Mouse (Mus musculus) midbrain, embryonic 12.5 days (tissue): ENCODE measurements around the gene Lpar3. TPM values are rescaled to one million over a fixed set of nuclear protein-coding genes. Genes with fewer than 3 reads are reported as not detected.

Experiments used
- ATAC-seq: fragments of 200-750 bp; cut with Nextera tagmentation; 2 replicates; pipeline ENCODE4 v1.8.0; 2017; ENCODE audit warnings: low read depth, moderate TSS enrichment, moderate library complexity; ENCODE audit not compliant: low FRiP score
- H3K27ac ChIP-seq: fragments of 300-500 bp; sonication (generic); replicated peaks from 2 replicates; pipeline ENCODE4 v1.5.1; 2016; ENCODE audit warnings: mild to moderate bottlenecking
- H3K27me3 ChIP-seq: fragments of 300-500 bp; sonication (generic); 2 replicates; pipeline ENCODE4 v1.6.1; 2016; ENCODE audit warnings: mild to moderate bottlenecking
- H3K36me3 ChIP-seq: fragments of 300-500 bp; sonication (generic); 2 replicates; pipeline ENCODE4 v1.6.1; 2016
- H3K4me1 ChIP-seq: fragments of 300-500 bp; sonication (generic); 2 replicates; pipeline ENCODE4 v1.6.1; 2016
- H3K4me2 ChIP-seq: fragments of 300-500 bp; sonication (generic); replicated peaks from 2 replicates; pipeline ENCODE4 v1.6.1; 2016; ENCODE audit warnings: mild to moderate bottlenecking, moderate library complexity
- H3K4me3 ChIP-seq: fragments of 300-500 bp; sonication (generic); 2 replicates; pipeline ENCODE4 v1.5.1; 2016; ENCODE audit warnings: mild to moderate bottlenecking
- H3K9ac ChIP-seq: fragments of 300-500 bp; sonication (generic); replicated peaks from 2 replicates; pipeline ENCODE4 v1.6.1; 2016; ENCODE audit warnings: mild to moderate bottlenecking, moderate library complexity
- H3K9me3 ChIP-seq: fragments of 300-500 bp; sonication (generic); 2 replicates; pipeline ENCODE4 v1.6.1; 2016; ENCODE audit warnings: mild to moderate bottlenecking
- WGBS: fragments of 180-500 bp; shearing (Covaris S2); methylation state at CpG from one replicate; pipeline ENCODE4 v1.1.7; 2016; 5-methylcytosine and 5-hydroxymethylcytosine counted together
- polyA plus RNA-seq: library from polyadenylated mRNA; unstranded; fragments of >200 nt; fragmentation: Nextera tagmentation; extraction: Ambion mirVana; gene quantifications from 2 replicates; pipeline ENCODE4 v1.2.1, GENCODE M21; 2016

Lpar3 gene
- polyA plus RNA-seq, 1 experiment from 2014 or later = 0.52 TPM

DNA sequence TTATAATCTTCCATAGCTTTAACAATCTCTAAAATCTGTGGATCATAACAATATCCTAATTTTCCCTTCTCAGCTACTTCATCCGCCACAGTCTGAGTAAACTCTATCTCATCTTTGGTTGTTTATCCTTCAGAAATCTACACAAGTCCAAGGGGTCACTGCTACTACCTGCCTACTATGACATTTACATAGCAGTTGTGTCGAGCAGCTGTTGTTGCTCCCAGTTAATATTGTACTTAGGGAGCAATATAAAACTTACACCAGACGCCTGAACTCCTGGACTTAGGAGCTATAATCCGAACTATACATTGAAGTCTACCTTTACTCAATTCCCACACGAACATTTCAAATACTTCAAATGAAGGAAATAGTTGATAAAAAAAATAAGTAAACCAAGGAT lies 71.8 kb downstream of the Lpar3 start:
- 88% methylated on average over 5 of the region's 5 CpGs for WGBS
- H3K9ac ChIP-seq = no peak overlapping the region
- no peak overlapping the region for H3K4me2 ChIP-seq
- no peak overlapping the region for H3K4me3 ChIP-seq
- H3K9me3 ChIP-seq = no peaks in the 10 kb centered on the region
- H3K36me3 ChIP-seq = no peaks in the 10 kb centered on the region
- no peak for ATAC-seq
- no peaks in the 10 kb centered on the region for H3K4me1 ChIP-seq
- H3K27me3 ChIP-seq = no peaks in the 10 kb centered on the region
- H3K27ac ChIP-seq = no peak overlapping the region

DNA sequence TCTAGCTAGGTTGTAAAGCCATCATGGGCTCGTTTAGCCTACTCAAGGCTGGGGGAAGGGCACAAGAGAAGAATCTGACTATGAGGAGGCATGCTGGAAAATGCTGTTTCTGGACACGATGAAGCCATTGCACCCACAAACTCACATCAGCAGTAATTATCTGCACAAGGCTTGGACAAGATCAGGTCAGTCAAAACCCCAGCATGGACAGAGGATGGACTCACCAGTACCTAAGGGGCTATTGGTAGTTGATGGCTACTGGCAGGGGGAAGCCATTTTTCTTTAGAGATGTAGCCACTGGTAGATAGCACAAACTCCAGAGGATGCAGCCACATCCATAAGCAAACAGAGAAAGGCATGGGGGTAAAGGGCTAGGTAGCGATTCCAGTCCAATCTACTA lies 81.7 kb downstream of the Lpar3 start:
- Histone ChIP-seq H3K9me3 (no peaks in the 10 kb centered on the region), H3K36me3 (no peaks in the 10 kb centered on the region), H3K27me3 (no peaks in the 10 kb centered on the region), H3K9ac (no peak overlapping the region), H3K4me3 (no peak overlapping the region), H3K4me2 (no peak overlapping the region), H3K4me1 (no peaks in the 10 kb centered on the region), H3K27ac (no peak overlapping the region)
- 85% methylated on average over 3 of the region's 3 CpGs for WGBS
- ATAC-seq = no peak

DNA sequence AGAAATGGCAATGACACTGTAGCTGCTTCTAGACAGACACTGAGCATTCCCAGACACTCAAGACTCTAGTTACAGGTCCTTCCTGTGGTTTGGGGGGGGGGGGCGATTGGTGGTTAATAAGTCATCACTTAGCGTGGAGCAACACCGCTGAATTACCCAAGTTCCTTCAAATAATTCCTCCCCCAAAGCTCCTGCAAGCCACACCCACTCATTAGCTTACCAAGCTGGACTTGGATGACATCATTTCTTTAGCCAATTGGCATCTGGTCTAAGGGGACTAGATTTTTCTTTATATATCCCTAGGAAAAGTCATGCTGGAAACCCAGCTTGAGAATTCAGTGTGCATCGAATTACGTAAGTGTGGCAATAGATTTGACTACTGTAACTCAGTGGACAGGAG lies 82.4 kb downstream of the Lpar3 start:
- H3K27ac ChIP-seq = no peak overlapping the region
- WGBS = 90% methylated on average over 5 of the region's 5 CpGs
- H3K9me3 ChIP-seq = no peaks in the 10 kb centered on the region
- H3K9ac ChIP-seq = no peak overlapping the region
- H3K36me3 ChIP-seq = no peaks in the 10 kb centered on the region
- no peaks in the 10 kb centered on the region for H3K27me3 ChIP-seq
- ATAC-seq = no peak
- no peak overlapping the region for H3K4me2 ChIP-seq
- H3K4me1 ChIP-seq = no peaks in the 10 kb centered on the region
- no peak overlapping the region for H3K4me3 ChIP-seq

DNA sequence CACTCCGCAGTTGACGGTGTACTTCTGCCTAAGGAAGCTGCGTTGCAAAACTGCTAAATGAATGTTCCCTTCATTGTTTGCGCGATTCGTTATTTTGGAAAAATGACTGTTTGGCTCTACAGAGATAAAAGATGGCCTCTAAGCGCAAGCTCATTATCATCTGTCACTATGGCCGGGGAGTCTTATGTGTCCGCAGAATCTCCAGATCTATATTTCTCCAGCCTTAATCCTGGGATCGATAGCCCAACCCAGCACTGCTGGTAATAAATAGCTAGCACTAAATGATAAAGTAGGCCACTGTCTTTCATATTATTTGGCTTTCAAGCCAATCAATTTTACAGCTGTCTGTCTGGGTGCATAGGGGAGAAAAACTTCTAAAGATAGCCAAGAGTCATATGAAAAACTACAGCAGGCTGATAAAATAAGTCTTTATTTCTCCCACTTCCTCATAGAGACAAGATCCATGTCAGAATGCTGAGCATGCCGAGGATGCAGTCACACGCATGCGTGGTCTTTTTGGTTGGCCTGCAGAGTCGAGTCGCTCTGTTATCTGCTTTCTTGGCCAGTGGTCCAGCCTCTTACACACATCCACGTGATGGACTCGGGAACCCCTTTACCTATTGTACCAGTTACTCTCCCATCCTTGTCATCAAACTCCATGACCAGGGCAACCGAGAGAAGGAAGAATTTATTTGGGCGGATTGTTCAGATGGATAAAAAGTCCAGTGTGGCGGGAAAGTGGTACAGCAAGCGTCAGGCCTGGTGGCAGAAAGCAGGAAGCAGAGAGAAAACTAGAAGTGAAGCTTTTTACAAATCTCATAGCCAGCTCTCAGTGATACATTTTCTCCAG lies 84.0 kb downstream of the Lpar3 start:
- H3K4me3 ChIP-seq = no peak overlapping the region
- H3K4me1 ChIP-seq = no peaks in the 10 kb centered on the region
- no peaks in the 10 kb centered on the region for H3K9me3 ChIP-seq
- H3K36me3 ChIP-seq = no peaks in the 10 kb centered on the region
- no peak overlapping the region for H3K9ac ChIP-seq
- no peak overlapping the region for H3K4me2 ChIP-seq
- WGBS = 84% methylated on average over 21 of the region's 21 CpGs
- ATAC-seq = no peak
- H3K27ac ChIP-seq = no peak overlapping the region; the same call in 1 of the 2 replicates
- H3K27me3 ChIP-seq = no peaks in the 10 kb centered on the region

DNA sequence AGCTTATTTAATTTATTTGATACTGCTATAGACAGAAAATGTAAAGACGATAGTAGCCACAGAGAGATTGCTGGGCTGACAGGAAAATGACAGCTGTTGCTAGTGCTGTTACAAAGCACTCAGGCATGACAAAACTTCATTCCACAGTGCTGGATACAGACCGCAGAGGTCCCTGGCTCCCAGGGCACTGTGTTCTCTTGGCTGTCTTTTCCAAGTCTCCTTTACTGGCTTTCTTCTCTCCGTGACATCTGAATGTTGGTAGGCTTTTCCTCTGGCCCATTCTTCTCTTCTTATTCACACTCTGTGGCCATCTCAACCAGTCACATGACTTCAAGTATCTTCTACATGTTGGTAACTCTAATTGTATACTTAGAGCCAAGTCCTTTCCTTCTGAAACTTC lies 86.6 kb downstream of the Lpar3 start:
- no peak overlapping the region for H3K4me2 ChIP-seq
- 69% methylated on average over 3 of the region's 3 CpGs for WGBS
- H3K4me3 ChIP-seq = no peak overlapping the region
- peaks cover 10% of the 10 kb centered on the region; the same call in 1 of the 2 replicates for H3K4me1 ChIP-seq
- H3K36me3 ChIP-seq = no peaks in the 10 kb centered on the region
- ATAC-seq = no peak
- H3K27me3 ChIP-seq = no peaks in the 10 kb centered on the region
- no peaks in the 10 kb centered on the region for H3K9me3 ChIP-seq
- no peak overlapping the region for H3K27ac ChIP-seq
- no peak overlapping the region for H3K9ac ChIP-seq

DNA sequence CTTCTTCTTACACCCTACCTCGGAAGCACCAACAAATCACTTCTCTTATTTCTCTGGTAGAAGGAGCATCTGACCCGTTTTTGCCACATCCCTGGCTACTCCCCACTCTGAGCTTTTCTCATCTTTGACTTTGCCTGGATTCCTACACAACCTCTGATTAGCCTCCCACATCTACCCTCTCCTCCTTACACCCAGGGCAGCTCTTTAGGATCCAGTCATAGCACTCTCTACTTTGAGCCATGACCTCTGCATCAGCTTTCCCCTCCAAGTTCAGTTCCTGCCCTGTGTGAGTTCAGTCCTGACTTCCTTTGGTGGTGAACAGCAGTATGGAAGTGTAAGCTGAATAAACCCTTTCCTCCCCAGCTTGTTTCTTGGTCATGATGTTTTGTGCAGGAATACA lies 87.1 kb downstream of the Lpar3 start:
- Histone ChIP-seq H3K4me3 (no peak overlapping the region), H3K4me2 (no peak overlapping the region), H3K9ac (no peak overlapping the region), H3K36me3 (no peaks in the 10 kb centered on the region), H3K9me3 (no peaks in the 10 kb centered on the region), H3K4me1 (peaks cover 10% of the 10 kb centered on the region; the same call in 1 of the 2 replicates), H3K27me3 (no peaks in the 10 kb centered on the region), H3K27ac (no peak overlapping the region)
- 68% methylated on average over 2 of the region's 2 CpGs for WGBS
- ATAC-seq = no peak

DNA sequence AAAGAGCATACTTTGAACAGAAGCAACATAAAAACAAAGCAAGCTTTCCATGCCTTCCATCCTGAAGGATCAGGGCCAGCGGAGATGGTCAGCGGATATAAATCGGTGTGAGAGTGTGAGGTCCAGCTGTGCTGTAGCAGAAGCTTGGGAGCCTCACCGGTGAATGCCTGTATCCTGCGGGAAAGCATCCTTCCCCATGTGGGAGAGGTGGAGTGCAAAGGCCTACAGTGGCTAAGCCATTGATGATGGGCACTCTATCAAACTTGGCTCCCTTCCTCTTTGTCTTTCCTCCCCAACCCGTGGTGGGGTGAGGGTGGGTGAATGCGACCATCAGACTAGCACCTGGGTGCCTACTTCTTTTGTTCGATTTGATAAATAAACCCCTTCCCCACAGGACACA lies 88.8 kb downstream of the Lpar3 start:
- peaks cover 10% of the 10 kb centered on the region; the same call in 1 of the 2 replicates for H3K4me1 ChIP-seq
- no peaks in the 10 kb centered on the region for H3K27me3 ChIP-seq
- no peak for ATAC-seq
- 76% methylated on average over 8 of the region's 8 CpGs for WGBS
- H3K36me3 ChIP-seq = no peaks in the 10 kb centered on the region
- H3K9ac ChIP-seq = no peak overlapping the region
- no peak overlapping the region for H3K4me2 ChIP-seq
- H3K9me3 ChIP-seq = no peaks in the 10 kb centered on the region
- no peak overlapping the region for H3K27ac ChIP-seq
- no peak overlapping the region for H3K4me3 ChIP-seq

DNA sequence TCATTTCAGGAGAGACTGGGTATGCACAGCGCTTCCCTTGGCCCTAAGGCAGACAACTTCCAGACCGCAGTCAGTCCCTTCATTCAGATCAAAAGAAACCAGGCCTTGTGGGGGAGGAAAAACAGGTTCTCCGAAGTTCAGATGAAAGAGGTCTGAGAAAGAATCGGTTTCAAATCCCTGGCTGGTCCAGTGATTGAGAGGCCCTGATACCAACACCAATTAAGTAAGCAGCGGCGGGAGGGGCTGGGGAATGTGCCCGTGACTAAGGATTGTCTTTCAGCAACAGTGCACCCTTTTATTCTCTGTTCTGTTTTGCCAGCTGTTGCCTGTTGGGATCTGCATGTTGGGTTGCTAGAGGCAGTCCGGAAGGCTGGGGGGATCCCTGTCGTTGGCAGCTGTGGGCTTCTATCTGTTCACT lies 90.4 kb downstream of the Lpar3 start:
- 12% methylated on average over 9 of the region's 9 CpGs for WGBS
- no peak; the same call in 1 of the 2 replicates for ATAC-seq
- H3K27ac ChIP-seq = no peak overlapping the region

DNA sequence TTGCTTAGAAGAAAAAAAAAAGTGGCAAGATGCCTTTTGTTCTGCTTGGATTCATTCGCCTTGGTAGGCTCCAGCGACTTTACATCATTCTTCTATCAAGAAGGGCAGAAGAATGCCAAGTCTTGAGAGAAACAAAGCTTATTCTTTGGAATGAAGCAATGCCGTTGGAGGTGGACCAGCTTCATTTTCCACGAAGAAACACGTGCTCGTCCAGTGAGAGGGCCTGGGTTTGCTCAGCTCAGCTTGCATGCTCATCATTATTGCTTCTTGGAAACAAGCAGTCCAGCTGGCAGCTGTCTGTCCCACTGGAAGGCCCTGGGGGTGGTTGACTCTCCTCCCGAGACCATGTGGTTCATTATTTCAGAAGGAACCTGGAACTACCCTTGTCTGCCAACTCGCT lies 94.7 kb downstream of the Lpar3 start:
- no peak for ATAC-seq
- H3K9ac ChIP-seq = no peak overlapping the region
- H3K9me3 ChIP-seq = no peaks in the 10 kb centered on the region
- 90% methylated on average over 8 of the region's 8 CpGs for WGBS
- no peak overlapping the region for H3K4me2 ChIP-seq
- no peak overlapping the region for H3K4me3 ChIP-seq
- H3K36me3 ChIP-seq = no peaks in the 10 kb centered on the region
- H3K27ac ChIP-seq = no peak overlapping the region
- 0 out of 2 replicates have a peak, but pooled peaks cover 5% of the 10 kb centered on the region for H3K27me3 ChIP-seq
- peaks cover 30% of the 10 kb centered on the region for H3K4me1 ChIP-seq

More for the DNA sequence above, 90.4 kb downstream of the Lpar3 start:
- peaks cover 10% of the 10 kb centered on the region; the same call in 1 of the 2 replicates for H3K4me1 ChIP-seq
- H3K4me2 ChIP-seq = no peak overlapping the region
- no peak overlapping the region for H3K9ac ChIP-seq
- no peaks in the 10 kb centered on the region for H3K36me3 ChIP-seq
- no peaks in the 10 kb centered on the region for H3K9me3 ChIP-seq
- H3K4me3 ChIP-seq = no peak overlapping the region
- no peaks in the 10 kb centered on the region for H3K27me3 ChIP-seq

DNA sequence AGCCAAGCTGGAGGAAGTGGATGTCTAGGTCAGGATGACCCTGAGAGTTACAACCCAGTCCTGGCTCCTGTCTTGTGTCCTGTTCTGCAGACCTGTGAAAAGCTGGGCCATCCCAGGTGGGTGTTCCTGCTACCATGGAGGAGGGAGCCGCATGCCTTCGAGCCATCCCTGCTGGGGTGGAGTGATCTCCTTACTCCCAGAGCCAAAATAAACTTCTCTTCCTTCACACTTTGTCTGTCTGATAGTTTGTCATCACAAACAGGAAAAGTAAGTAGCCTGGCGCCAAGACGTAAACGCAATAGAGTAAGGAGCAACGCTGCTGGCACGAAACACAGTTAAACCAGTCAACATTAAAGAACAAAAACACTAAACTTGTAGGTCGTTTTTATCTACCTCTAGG lies 95.5 kb downstream of the Lpar3 start:
- Histone ChIP-seq H3K9me3 (no peaks in the 10 kb centered on the region), H3K4me2 (no peak overlapping the region), H3K9ac (no peak overlapping the region), H3K4me3 (no peak overlapping the region), H3K36me3 (no peaks in the 10 kb centered on the region), H3K4me1 (peaks cover 22% of the 10 kb centered on the region), H3K27me3 (0 out of 2 replicates have a peak, but pooled peaks cover 5% of the 10 kb centered on the region), H3K27ac (no peak overlapping the region)
- no peak for ATAC-seq
- WGBS = 94% methylated on average over 8 of the region's 8 CpGs

DNA sequence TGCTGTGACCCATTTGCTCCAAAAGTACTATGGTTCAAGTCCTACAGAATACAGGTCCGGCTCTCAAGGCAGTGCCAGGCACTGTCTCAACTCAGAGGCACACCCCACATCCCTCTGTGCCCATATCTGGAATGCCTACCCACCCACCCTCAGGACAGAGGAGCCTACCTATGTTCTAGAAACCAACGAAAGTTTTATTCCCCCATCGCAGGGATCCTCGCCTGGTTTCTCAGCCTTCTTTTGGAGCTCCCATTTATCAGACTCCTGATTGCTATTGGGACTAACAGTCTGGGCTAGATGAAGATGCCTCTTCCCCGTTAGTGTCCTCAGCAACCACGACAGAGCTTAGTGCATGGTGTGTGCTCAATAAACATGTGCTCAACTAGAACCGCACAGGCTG lies 96.6 kb downstream of the Lpar3 start:
- Histone ChIP-seq H3K36me3 (no peaks in the 10 kb centered on the region), H3K27me3 (0 out of 2 replicates have a peak, but pooled peaks cover 5% of the 10 kb centered on the region), H3K27ac (no peak overlapping the region)

DNA sequence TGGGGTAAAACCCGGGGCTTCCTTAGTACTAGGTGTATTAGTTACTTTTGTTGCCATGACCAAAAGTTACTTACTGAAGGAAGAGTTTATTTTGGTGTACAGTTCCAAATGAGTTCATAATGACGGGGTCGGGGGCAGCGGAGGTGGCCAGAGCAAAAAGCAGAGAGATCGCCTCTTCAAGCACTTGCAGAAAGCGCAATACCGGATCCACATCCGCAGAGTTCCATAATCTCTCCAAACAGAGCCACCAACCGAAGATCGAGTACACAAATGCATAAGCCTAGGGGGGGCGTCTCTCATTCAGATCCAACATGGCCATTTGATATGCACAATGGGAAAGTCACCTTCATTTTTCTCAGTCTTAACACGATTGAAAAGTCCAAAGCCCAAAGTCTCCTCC lies 97.1 kb downstream of the Lpar3 start:
- Histone ChIP-seq H3K9me3 (no peaks in the 10 kb centered on the region), H3K4me3 (no peak overlapping the region), H3K4me1 (peaks cover 20% of the 10 kb centered on the region), H3K27ac (peak overlapping the region; percentile 75; the same call in 1 of the 2 replicates), H3K36me3 (no peaks in the 10 kb centered on the region), H3K9ac (no peak overlapping the region), H3K27me3 (0 out of 2 replicates have a peak, but pooled peaks cover 5% of the 10 kb centered on the region), H3K4me2 (no peak overlapping the region)
- 83% methylated on average over 12 of the region's 12 CpGs for WGBS
- no peak for ATAC-seq

More for the DNA sequence above, 96.6 kb downstream of the Lpar3 start:
- 90% methylated on average over 7 of the region's 7 CpGs for WGBS
- Histone ChIP-seq H3K4me1 (peaks cover 20% of the 10 kb centered on the region), H3K4me3 (no peak overlapping the region), H3K4me2 (no peak overlapping the region), H3K9ac (no peak overlapping the region), H3K9me3 (no peaks in the 10 kb centered on the region)
- no peak for ATAC-seq
